Mouse (Mus musculus) cerebellum, postnatal 25 days (tissue): ENCODE results near the gene Spaca7.
"Not testable (repeated sequence)": the region's sequence is repeated elsewhere in the genome, so short reads cannot be mapped to it uniquely, and the experiment has no call there.

Source experiments
- DNase-seq, 2 experiments: peaks; one replicate each; pipeline ENCODE4 v3.0.0; 2021; ENCODE audit warnings: mixed read lengths in 2 of 2

Gene Spaca7

GRCm38 (mm10) chr8:12609752-12610449 lies 37.1 kb downstream of the Spaca7 start:
- DNase-seq = no peak

GRCm38 (mm10) chr8:12613201-12613600 lies 40.4 kb downstream of the Spaca7 start:
- no peak for DNase-seq

- DNase-seq = not testable (repeated sequence)
Observed at GRCm38 (mm10) chr8:12617369-12617768, 44.5 kb downstream of the Spaca7 start.

- no peak for DNase-seq
Observed at GRCm38 (mm10) chr8:12621550-12622222, 48.9 kb downstream of the Spaca7 start.

GRCm38 (mm10) chr8:12625890-12626289 lies 53.1 kb downstream of the Spaca7 start:
- no peak for DNase-seq

GRCm38 (mm10) chr8:12629079-12629478 lies 56.2 kb downstream of the Spaca7 start:
- DNase-seq = peak; percentile 62 to 77

GRCm38 (mm10) chr8:12635366-12635765 lies 62.5 kb downstream of the Spaca7 start:
- DNase-seq = no peak

- no peak for DNase-seq
Observed at GRCm38 (mm10) chr8:12638446-12638845, 65.6 kb downstream of the Spaca7 start.

GRCm38 (mm10) chr8:12641527-12641926 lies 68.7 kb downstream of the Spaca7 start:
- no peak for DNase-seq

GRCm38 (mm10) chr8:12644341-12644740 lies 71.5 kb downstream of the Spaca7 start:
- no peak for DNase-seq

- no peak for DNase-seq
Observed at GRCm38 (mm10) chr8:12644894-12645293, 72.1 kb downstream of the Spaca7 start.

GRCm38 (mm10) chr8:12646536-12646935 lies 73.7 kb downstream of the Spaca7 start:
- DNase-seq = no peak

GRCm38 (mm10) chr8:12648951-12649350 lies 76.1 kb downstream of the Spaca7 start:
- no peak for DNase-seq
